Mouse (Mus musculus): ENCODE data around the gene Immp2l.

Gene Immp2l

DNA sequence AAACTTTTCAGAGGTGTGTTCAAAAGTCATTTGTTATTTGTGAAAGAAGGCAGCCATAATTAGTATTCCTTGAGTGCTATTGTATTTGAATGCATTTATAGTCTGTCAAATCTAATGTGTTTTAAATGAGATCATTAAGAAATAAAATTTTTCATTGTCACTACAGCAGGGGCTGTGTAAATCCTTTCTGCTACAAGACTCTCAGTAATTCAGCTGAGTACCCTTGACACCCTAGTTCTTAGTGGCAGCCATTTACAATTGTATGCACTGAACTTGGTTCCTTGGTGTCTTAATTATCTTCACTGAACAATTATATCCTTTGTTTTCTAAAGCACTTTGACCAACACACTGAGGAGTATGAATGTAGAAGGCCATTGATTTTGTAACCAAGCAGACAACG lies 146.2 kb downstream of the Immp2l start:
- no peak for DNase-seq (ENCODE audit: low read depth, low spot score)

DNA sequence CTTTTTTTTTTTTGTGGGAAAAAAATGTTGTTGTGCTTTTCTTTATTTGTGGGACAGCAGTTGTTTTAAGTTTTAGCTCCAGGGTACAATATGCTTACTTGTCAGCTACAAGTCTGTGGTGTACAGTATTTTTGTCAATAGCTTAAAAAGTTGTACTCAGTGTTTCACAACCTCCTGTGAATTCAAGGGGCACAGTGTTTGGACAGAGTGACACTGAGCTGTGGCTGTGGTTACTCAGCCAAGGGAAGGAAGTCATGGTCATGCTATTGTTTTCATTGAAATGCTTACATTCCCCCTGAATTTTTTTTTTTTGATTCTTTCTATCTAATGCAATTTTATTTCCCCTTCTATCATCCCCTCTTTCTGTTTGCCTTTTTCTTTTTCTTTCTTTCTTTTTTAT lies 159.0 kb downstream of the Immp2l start:
- DNase-seq (ENCODE audit: low read depth, low spot score), result no peak

DNA sequence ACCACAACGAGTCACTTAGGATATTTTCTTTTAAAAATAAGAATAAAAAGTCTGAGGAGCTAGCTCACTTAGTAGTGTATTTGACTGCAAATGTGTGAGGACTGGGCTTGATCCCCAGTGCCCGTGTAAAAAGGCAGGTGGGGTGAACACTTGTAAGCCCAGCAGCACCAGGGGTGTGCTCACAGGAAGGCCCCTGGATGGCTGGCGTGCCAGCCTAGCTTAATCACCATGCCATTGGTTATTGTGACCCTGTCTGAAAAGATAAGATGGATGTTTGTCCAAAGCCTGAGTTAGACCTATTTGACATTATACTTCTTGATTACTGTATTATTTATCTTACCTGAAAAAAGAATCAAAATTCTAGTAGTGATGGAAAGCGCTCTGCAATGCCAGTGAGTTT lies 161.2 kb downstream of the Immp2l start:
- no peak for DNase-seq (ENCODE audit: low read depth, low spot score)

DNA sequence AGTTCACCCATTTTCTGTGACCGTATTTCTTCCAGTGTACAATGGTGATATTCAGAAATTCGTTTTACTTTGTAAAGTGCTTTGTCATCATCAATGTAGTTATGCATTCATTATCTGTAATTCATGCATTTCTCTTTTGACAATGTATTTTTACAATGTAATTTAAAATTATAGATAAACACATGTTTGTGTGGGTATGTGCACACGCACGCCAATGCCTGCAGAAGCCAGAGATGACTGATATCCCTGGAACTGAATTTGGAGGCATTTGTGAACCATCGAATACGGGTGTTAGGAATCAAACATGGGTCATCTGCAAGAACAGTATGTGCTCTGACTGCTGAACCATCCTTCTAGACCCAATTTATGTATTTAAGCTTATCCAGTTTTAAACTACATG lies 161.6 kb downstream of the Immp2l start:
- no peak for DNase-seq (ENCODE audit: low read depth, low spot score)

DNA sequence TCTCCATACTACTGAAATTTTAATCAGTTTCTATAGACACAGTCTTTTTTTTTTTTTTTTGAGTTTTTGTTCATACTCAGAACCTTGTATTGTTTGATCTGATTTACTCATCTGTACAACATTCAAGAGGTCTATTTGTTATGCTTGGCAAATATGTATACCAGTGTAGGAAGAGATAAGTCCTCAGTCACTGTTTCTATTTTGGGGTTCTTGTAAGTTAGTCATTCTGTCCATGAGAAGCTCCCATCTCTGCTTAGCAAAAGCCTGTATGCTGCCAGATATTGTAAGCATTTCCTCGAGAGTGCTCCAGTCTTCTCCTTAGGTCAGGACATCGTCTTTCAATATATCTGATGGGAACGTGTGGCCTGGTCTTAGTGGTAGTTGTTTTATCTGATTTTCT lies 168.9 kb downstream of the Immp2l start:
- no peak for DNase-seq (ENCODE audit: low read depth, low spot score)

DNA sequence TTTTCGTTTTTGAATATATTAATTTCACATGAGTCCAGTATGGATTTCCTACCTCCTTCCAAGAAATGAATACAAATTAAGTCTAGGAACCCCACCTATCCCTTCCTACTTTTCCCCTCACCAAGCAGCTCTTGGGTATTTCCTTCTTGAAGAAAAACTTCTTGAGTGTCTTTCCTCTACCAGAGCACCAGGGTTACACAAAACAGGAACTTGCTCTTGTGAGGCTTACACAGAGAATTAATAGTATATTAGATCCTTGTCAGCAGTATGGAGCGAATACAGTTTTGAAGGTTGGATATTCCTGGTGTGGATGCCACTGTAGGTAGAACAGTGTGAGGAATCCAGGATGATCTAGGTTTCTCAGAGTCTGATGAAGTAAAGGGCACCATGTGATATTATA lies 172.5 kb downstream of the Immp2l start:
- no peak for DNase-seq (ENCODE audit: low read depth, low spot score)

DNA sequence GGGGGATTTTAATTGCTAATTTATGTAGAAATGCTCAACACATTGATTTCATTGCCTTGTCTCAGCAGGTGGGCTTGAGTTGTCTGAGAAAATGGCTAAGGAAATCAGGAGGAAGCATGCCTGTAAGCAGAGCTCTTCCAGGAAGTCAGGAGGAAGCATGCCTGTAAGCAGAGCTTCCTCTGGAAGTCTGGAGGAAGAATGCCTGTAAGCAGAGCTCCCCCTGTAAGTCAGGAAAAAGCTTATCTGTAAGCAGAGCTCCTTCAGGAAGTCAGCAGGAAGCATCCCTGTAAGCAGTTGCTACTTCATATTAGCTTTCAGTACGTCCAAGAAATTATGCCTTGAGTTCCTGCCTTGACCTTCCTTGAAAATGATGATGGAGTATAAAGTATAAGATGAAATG lies 191.3 kb downstream of the Immp2l start:
- DNase-seq (ENCODE audit: low read depth, low spot score), result no peak

DNA sequence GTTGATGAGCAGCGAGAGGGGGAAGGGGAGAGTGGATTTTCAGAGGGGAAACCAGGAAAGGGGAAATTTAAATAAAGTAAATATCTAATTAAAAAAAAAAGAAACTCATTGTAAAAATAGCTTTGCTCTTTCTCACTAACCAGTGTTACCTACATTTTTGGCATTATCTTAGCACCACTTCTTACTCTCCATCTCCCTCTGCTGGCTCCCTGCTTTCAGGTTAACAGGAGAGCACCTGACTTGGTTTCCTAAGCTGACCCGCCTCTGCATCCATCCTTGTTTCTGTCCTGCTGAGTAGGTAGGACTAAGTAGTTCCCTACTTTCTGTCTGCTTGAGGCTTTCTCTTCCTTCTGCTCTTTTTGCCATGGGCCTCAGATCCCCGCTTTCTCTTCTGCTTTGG lies 198.0 kb downstream of the Immp2l start:
- DNase-seq (ENCODE audit: low read depth, low spot score), result no peak

DNA sequence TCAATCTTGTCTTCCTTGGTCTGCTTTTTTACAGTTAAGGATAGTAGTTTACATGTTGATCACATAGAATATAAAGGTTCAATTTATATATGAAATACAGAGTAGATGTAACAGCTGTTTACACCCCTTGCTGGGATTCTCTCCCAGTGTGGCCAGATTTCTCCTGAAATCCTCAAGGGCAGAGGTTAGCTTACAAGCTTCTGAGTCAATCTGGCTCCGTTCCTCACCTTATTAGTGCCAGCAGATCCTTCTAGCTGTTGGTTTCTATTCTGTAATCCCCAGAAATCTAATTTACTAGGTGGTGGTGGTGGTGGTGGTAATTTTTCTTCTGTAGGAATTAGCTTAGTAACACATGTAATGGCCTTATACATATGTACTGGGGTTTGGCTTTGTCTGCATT lies 199.8 kb downstream of the Immp2l start:
- no peak for DNase-seq (ENCODE audit: low read depth, low spot score)

DNA sequence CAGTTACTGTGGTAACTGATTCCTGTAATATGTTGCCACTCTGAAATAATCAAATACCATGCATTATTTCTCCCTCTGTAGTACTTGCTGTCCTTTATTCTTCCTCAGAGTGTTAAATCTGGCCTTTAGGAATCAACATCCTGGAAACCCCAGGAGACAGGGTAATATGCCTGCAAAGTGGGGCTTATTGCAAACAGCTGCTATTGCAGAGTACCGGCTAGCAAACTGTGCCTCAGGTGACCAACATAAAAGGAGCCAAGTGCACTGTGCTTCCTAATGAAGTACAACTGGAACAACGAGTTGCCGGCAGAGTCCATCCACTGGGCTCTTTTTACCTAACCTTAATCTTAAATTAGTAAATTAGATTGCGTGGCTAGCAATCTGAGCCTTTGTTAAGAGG lies 200.6 kb downstream of the Immp2l start:
- no peak for DNase-seq (ENCODE audit: low read depth, low spot score)

DNA sequence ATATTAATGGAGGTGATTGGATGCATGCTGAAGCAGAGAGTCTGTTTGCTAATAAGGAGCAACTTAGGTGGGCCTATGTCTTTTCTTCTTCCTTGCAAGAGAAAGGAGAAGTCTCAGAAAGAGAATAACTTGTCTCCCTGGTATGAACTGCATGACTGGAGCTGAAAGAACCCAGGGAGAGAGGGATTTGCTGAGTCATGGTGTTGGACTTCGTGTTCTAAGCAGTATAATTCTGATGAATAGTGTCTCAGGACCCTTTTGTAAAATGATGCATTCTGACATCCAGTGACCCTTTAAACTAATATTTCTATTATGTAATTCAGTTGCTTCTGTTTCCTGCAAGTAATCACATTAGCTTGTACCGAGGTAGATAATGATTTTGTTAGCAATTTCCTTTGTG lies 208.1 kb downstream of the Immp2l start:
- DNase-seq (ENCODE audit: low read depth, low spot score), result no peak

DNA sequence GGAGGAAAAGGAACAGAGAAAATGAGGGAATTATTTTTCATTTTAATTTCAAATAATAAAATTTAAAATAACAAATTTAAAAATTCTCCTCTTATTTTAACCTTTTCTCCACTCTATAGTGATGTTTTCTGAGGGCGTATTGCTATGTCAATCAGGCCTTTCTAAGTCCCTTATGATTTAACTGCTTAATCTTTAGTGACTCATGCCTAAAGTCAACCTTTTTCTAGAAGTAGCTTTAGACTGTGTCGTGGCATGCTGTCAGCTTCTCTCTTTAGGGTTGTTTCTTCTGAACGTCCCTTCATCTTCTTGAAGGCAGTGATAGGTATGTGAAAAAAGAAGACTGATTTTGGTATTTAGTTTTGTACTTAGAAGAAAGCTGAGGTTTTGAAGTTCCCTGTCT lies 214.0 kb downstream of the Immp2l start:
- no peak for DNase-seq (ENCODE audit: low read depth, low spot score)

DNA sequence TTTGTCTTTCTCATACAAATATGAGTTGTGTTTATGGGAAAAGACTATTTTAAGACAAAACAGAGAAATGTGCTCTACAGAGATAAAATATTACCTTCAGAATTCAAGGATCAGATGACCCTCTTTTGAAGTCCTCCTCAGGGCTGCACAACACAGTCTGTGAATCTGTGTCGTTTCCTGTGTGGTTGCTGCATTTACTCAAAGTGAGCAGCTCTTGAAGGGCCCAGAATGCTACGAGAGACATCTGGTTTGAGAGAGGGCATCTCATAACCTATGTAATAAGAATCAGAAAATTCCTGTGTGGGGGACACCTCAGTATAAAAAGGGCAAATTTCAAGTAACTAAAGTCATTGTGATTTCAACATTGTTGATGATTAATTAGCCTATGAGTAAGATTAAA lies 217.3 kb downstream of the Immp2l start:
- no peak for DNase-seq (ENCODE audit: low read depth, low spot score)

DNA sequence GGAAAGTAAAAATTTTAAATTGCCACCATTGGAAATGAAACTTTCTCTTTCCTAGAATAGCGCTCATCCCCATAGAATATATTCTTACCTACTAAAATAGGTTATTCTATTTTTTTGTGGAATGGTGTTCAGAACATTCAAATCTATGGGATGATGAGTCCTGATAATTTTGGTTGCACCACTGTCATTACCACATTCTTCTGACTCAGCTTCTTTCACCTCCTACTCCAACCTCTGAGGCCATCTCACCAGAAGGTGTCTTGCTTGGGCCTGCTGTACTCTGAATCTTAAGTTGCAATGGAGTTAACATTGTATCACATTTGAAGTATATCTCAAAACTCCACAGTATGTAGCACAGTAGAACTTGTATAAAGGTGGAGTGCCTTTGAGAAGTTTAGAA lies 224.4 kb downstream of the Immp2l start:
- no peak for DNase-seq (ENCODE audit: low read depth, low spot score)

DNA sequence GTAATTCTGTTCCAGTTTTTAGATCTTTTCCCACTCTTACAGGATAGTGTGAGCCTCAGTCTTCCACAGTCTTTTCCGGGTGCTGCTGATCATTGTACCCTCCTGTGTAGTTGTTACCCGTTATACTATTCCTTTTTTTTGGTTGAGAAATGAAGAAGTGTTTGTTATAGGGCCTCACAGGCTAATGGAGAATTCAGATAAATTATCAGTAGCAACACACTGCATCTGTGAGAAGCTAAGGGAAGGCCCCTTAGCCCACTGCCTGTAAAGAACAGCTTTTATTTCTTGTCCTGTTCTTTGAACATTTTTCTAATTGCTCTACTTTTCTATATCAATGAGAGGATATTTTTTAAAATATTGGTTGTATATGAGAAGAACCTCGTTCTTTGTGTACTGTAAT lies 226.2 kb downstream of the Immp2l start:
- no peak for DNase-seq (ENCODE audit: low read depth, low spot score)

DNA sequence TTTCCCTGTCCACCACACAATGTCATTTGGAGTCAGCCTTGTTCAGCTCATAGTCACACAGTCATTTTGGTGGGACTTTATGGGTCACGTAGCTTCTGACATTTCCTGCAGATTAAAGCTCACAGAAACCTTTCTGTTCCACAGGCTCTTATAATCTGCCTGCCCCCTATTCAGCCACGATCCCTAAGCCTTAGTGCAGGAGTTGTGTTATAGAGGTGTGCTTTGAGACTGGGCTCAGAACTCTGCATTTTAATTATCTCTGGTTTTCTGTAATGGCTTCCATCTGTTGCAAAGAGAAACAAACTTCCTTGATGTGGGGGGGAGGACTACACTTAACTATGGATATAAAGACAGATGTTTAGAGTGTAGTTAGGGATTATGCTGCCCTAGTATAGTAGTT lies 234.0 kb downstream of the Immp2l start:
- DNase-seq (ENCODE audit: low read depth, low spot score), result no peak

DNA sequence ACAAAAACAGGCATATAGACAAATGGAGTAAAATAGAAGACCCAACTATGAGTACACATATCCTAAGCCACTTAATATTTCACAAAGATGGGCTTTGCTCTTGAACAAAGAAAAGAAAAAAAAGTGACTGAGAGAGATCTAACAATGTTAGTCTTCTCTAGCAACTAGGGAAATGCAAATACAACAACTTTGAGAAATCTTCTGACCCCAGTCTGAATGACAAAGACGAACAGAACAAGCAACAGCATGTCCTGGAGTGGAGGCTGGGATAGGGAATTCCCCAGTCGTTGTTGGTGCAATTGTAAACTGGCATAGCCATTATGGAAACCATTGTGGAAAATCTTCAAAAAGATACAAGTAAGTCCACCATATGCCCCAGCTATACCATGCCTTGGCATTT lies 235.7 kb downstream of the Immp2l start:
- DNase-seq (ENCODE audit: low read depth, low spot score), result no peak

DNA sequence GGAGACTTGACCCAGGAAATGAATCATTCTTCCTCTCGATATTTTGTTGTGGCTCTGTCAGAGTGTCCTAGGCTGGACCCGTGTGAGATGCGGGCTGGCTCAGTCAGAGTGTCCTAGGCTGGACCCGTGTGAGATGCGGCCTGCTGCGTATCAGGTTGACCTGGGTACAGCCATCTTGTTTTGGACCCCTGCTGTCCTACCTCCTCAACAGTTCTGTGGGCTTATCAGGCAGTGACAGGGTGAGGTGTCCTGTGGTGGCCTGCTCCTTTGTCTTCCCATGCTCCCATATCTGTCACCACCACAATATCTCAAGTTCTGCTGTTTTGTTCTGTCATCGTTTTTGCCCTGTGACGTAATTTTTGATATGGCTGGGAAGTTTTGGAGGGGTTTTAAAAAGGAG lies 250.2 kb downstream of the Immp2l start:
- no peak for DNase-seq (ENCODE audit: low read depth, low spot score)

DNA sequence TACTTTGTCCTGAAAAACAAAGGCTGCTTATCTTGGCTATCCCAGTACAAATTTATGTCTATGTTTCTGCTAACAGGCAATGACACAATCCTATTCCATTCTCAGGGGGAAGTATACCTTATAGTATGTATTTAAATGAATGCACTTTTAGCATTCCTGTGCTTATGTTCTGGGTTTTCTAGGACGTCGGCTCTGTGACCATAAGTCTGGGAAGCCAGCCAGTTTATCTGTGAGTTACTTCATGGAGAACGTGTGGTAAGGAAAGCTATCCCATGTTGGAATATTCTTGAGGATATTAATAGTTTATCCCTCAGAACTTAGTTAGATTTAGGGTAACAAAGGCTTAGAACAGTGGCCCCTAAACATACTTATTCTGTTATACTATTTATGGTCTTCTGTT lies 251.5 kb downstream of the Immp2l start:
- DNase-seq (ENCODE audit: low read depth, low spot score), result no peak

DNA sequence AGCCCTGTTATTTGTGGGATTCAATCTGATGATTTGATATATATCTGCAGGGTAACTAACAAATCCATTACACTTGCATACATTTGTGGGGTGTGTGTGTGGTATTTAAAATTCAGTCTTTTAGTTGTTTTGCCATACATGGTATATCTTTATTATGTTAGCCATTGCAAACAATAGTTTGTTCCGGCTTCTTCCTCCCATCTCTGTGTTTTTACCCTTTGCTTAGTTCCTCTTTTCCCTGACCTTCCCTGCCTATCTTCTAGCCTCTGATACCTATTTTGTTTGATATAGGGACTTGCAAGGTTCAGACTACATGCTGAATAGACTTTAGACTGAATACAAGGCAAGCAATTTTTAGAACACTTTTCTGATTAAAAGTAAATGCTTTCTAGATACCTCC lies 254.0 kb downstream of the Immp2l start:
- DNase-seq (ENCODE audit: low read depth, low spot score), result no peak

DNA sequence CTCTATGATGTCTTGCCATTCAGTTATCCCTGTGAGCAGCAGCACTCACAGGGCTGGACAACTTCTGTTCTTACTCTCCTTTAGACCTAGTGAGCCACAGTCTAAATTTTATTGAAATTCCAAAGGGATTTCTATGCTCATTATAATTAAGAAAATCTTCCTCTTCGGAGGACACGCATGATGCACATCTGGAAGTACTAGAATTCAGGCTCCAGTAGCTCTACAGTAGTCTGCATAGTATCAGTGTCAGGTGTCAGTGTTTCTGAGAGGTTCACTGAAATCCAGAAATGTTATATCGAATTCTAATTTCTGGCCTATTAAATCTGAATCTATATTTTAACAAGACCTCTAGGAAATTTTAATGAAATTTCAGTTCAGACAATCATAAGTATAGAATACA lies 265.2 kb downstream of the Immp2l start:
- no peak for DNase-seq (ENCODE audit: low read depth, low spot score)

DNA sequence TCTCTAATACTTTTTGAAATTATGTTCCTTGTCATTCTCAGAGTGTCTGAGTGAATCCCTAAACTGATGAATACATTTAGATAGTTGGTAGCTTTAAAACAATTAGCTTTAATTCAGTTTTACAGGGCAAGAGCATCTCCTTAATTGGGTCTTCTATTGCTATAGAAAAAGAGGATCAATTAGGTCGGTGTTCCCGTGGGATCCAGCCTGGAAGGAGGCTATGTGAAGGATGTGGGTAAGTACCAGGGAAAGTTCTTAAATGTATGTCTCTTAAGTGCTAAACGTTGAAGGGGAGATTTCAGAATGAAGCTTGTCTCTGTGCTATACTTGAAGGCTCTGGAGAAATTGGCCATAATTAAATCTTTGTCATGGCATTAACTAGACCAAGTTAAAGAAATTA lies 283.1 kb downstream of the Immp2l start:
- no peak for DNase-seq (ENCODE audit: low read depth, low spot score)

DNA sequence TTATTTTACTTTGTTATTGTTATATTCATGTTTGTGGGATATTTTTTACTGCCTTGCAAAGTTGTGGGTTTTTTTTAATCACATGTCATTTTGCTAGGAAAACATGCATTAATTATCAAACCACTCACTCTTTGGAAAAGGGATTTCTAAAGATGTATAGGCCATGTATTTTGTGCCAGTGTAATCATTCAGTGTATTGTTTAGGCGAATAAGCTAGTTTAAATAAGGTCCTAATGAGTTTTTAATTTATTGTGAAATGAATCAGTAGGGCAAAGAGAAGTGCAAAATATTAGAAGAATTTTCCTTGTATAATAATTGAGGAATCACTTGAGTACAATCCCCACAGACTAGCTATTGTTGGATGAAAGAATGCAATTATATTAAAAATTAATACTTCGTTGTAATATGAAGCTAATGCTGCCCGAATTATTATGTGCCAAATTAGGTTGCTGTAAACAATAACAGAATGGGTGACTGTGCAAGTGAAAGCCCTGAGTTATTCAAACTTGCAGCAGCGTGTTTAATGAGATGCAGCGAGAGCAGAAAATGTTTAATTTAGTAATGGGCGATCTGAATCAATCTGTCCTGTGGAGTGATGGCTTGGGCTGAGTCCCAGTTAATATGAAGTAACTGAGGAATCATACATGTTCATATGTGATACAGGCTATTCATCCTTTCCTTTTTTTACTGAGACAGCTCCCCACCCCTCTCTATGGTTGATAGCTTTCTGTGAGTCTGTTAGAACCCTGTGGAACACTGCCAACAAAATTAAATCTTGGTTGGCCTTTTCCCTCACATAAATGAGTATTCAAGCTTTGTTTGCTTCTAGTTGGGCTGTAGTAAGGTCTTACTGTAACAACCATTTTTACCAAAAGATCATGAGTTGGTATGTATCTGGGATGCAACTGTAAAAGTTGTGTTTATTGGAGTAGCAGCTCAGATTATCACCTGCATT lies 285.1 kb downstream of the Immp2l start:
- DNase-seq (ENCODE audit: low read depth, low spot score), result no peak

DNA sequence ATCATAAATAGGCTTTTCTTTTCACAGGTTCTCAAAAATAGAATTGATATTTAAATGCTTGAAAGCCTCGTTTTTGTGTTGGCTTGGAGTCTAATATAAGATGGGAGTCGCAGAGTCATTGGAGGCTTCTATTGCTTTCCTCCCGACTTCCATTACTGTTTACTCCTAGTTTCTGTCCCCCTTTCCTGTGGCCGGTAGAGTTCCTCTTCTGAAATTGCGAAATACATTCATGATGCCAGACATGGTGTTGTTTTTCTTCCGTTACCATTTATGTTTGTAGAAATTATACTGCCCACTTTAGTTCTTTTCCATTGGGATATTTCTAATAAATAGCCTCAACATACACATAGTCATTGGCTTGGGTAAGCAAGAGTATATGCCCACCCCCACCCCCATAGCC lies 289.5 kb downstream of the Immp2l start:
- DNase-seq (ENCODE audit: low read depth, low spot score), result no peak

Data from mesoderm, embryonic 11.5 days (tissue).